Mouse (Mus musculus) limb, embryonic 15.5 days (tissue): ENCODE data around the gene Ino80d. TPM values are rescaled to one million over a fixed set of nuclear protein-coding genes. Genes with fewer than 3 reads are reported as not detected.

Experiments
- ATAC-seq: fragments of 200-750 bp; cut with Nextera tagmentation; 2 replicates; pipeline ENCODE4 v1.8.0; 2017; ENCODE audit warnings: low read depth, moderate TSS enrichment; ENCODE audit not compliant: insufficient number of reproducible peaks, low FRiP score, low TSS enrichment
- H3K27ac ChIP-seq: fragments of 300-500 bp; sonication (generic); 2 replicates; pipeline ENCODE4 v1.5.1; 2015; ENCODE audit warnings: moderate library complexity, mild to moderate bottlenecking, inconsistent platforms
- H3K27me3 ChIP-seq: fragments of 300-500 bp; sonication (generic); 2 replicates; pipeline ENCODE4 v1.6.1; 2015; ENCODE audit warnings: inconsistent platforms
- H3K36me3 ChIP-seq: fragments of 300-500 bp; sonication (generic); 2 replicates; pipeline ENCODE4 v1.6.1; 2015; ENCODE audit warnings: inconsistent platforms
- H3K4me1 ChIP-seq: fragments of 300-500 bp; sonication (generic); 2 replicates; pipeline ENCODE4 v1.6.1; 2015; ENCODE audit warnings: inconsistent platforms
- H3K4me2 ChIP-seq: fragments of 300-500 bp; sonication (generic); 2 replicates; pipeline ENCODE4 v1.6.1; 2015; ENCODE audit warnings: mild to moderate bottlenecking, inconsistent platforms
- H3K4me3 ChIP-seq: fragments of 300-500 bp; sonication (generic); 2 replicates; pipeline ENCODE4 v1.5.1; 2015; ENCODE audit warnings: mild to moderate bottlenecking, inconsistent platforms
- H3K9ac ChIP-seq: fragments of 300-500 bp; sonication (generic); 2 replicates; pipeline ENCODE4 v1.6.1; 2015; ENCODE audit warnings: inconsistent platforms
- H3K9me3 ChIP-seq: fragments of 300-500 bp; sonication (generic); 2 replicates; pipeline ENCODE4 v1.6.1; 2016; ENCODE audit warnings: inconsistent platforms
- WGBS: fragments of 180-500 bp; shearing (Covaris S2); methylation state at CpG from one replicate; pipeline ENCODE4 v1.1.7; 2015; 5-methylcytosine and 5-hydroxymethylcytosine counted together
- polyA plus RNA-seq: library from polyadenylated mRNA; unstranded; fragments of >200 nt; fragmentation: Nextera tagmentation; extraction: Ambion mirVana; gene quantifications from 2 replicates; pipeline ENCODE4 v1.2.1, GENCODE M21; 2015

Ino80d gene
- polyA plus RNA-seq, 1 experiment from 2014 or later: 11.3 TPM

DNA sequence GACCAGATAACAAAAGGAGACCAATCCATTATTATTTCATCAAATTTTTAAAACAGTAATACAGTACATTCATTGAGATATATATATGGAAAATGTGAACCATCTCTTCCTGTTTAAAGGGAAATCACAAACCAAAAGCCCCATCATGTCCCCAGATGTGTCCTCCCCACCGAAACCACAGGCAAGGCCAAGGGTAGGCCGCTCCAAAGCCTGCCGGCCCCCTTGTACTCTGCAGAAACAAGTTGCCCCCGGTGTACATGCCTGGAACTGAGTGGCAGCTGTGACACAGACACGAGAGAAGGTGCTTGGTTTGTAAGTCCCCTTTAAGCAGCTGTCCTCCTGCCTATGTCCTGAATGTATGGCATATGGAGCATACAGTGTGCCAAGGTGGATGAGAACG lies 66.5 kb downstream of the Ino80d start:
- no peak overlapping the region for H3K27ac ChIP-seq
- H3K4me3 ChIP-seq: no peak overlapping the region
- H3K36me3 ChIP-seq: peaks cover 22% of the 10 kb centered on the region
- H3K4me2 ChIP-seq: no peak overlapping the region
- no peaks in the 10 kb centered on the region for H3K9me3 ChIP-seq
- no peak overlapping the region for H3K9ac ChIP-seq
- ATAC-seq: no peak
- WGBS: 88% methylated on average over 6 of the region's 6 CpGs
- no peaks in the 10 kb centered on the region for H3K27me3 ChIP-seq
- H3K4me1 ChIP-seq: no peaks in the 10 kb centered on the region

DNA sequence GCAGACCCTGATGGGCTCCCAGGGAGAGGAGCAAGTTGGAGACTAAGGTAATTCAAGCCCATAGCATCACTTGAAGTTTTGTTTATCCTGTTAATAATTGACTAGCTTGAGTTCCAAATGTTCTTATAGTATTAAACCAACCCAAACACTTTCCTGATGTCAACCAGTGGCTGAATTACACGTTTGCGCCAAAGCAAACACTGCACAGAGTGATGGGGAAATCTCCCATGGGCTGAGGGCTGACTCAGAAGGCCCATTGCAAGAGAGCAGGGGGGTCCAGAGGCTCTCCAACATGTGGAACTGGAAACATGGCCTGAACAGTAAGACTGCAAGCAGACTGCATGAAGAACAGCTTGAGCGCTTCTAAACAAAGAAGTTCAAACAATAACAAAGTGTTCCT lies 81.5 kb downstream of the Ino80d start:
- Histone ChIP-seq H3K4me3 (no peak overlapping the region), H3K36me3 (no peaks in the 10 kb centered on the region), H3K27ac (no peak overlapping the region), H3K4me1 (no peaks in the 10 kb centered on the region), H3K9ac (no peak overlapping the region), H3K4me2 (no peak overlapping the region), H3K9me3 (no peaks in the 10 kb centered on the region), H3K27me3 (no peaks in the 10 kb centered on the region)
- WGBS: 84% methylated on average over 3 of the region's 3 CpGs
- no peak for ATAC-seq

- H3K36me3 ChIP-seq: no peaks in the 10 kb centered on the region
- H3K27me3 ChIP-seq: no peaks in the 10 kb centered on the region
- no peaks in the 10 kb centered on the region for H3K4me1 ChIP-seq
- 53% methylated on average over 2 of the region's 2 CpGs for WGBS
- no peaks in the 10 kb centered on the region for H3K9me3 ChIP-seq
- no peak overlapping the region for H3K4me3 ChIP-seq
- H3K27ac ChIP-seq: no peak overlapping the region
- no peak for ATAC-seq
- no peak overlapping the region for H3K4me2 ChIP-seq
- no peak overlapping the region for H3K9ac ChIP-seq
Measured at GRCm38 (mm10) chr1:63019916-63020315, 94.6 kb downstream of the Ino80d start.

DNA sequence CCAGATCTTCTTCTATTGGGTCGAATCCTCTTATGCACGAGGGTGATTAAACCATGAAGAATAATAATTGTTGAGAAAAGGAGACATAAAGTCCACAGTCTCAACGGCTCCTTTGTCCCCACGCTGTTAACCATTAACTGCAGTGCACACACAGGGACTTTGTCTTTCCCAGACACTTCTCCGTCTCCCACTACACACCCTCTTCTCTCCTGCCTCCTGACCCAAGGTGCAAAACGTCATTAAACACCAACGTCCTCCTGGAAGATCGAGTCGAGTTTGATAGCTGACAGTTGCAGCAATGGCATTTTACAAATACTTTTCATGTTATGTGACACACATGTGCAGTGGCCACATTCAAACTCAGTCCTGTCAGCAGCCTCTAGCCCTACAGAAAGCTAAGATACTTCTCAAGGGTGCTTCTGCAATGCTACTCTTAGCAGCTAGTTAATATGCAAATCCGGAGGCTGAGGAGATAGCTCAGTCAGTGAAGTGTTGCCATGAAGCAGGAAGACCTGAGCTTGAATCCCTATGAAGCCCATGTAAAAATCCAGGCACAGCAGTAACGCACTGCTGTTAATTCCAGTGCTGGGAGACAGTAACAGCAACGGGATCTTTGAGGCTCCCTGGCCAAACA lies 109.3 kb downstream of the Ino80d start:
- Histone ChIP-seq H3K4me1 (no peaks in the 10 kb centered on the region), H3K9ac (no peak overlapping the region), H3K27ac (no peak overlapping the region), H3K4me3 (no peak overlapping the region), H3K36me3 (no peaks in the 10 kb centered on the region), H3K27me3 (no peaks in the 10 kb centered on the region), H3K9me3 (no peaks in the 10 kb centered on the region), H3K4me2 (no peak overlapping the region)
- 53% methylated on average over 12 of the region's 12 CpGs for whole genome bisulfite sequencing
- ATAC-seq: no peak

DNA sequence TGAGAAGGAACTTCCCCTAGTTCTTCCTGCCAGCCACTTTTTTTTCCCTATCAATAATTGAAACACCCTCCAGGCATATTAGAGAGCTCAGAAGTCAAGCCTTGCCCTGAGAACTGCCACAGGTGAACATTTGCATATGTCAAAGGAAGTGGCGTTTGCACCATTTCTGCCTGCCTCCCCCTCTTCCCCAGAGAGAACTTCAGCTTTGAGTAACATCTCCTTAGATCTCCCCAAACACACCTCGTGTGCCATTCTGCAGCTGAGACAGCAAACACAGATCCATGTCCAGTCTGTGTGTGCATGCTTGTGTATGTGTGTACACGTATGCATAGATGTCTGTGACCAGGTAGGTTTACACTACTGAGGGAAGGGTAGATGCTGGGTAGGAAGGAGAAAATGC lies 112.6 kb downstream of the Ino80d start:
- Histone ChIP-seq H3K4me1 (no peaks in the 10 kb centered on the region), H3K4me3 (no peak overlapping the region), H3K27ac (no peak overlapping the region), H3K9me3 (no peaks in the 10 kb centered on the region), H3K4me2 (no peak overlapping the region), H3K36me3 (no peaks in the 10 kb centered on the region), H3K27me3 (no peaks in the 10 kb centered on the region), H3K9ac (no peak overlapping the region)
- no peak for ATAC-seq
- WGBS: 62% methylated on average over 3 of the region's 3 CpGs

DNA sequence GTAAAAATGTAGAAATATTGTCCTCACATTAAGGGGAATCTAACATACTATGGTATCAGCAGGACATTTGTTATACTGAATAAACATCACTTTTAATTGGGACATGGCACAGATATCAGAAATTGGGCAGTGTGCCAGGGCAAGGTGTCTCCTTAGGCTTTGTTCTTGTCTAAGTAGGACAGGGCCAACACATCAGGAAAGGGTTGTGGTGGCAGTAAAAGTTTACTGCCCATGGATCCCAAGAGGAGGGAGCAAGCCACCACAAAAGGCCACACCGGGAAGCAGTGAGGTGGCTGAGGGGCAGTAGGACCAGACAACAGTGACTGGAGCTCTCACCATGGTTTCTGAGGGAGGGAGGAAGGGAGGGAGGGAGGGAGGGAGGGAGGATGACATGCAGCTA lies 121.1 kb downstream of the Ino80d start:
- ATAC-seq: no peak
- no peaks in the 10 kb centered on the region for H3K9me3 ChIP-seq
- WGBS: 33% methylated on average over 1 of the region's 1 CpGs

DNA sequence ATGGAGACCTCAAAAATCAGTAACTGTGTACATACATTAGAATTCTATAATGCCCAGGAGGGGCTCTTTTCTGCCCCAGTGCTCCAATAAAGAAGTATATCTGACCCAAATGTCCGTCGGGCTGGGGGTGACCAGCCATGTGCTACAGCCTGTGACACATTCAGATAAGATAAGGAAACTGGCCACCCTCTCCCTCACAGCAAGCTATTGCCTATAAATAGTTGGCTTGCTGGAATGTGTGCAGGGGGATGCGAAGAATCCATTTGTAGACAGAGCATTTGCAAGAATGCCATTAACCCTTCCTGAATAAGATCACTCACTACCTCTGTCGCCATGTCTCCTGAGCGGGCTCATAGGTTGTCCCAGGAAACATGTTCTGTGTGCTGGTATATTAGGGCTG lies 121.8 kb downstream of the Ino80d start:
- no peak overlapping the region for H3K27ac ChIP-seq

More for the DNA sequence above, 121.1 kb downstream of the Ino80d start:
- no peak overlapping the region for H3K9ac ChIP-seq
- H3K36me3 ChIP-seq: no peaks in the 10 kb centered on the region
- no peak overlapping the region for H3K27ac ChIP-seq
- H3K4me3 ChIP-seq: no peak overlapping the region
- no peaks in the 10 kb centered on the region for H3K27me3 ChIP-seq
- H3K4me1 ChIP-seq: no peaks in the 10 kb centered on the region
- no peak overlapping the region for H3K4me2 ChIP-seq

DNA sequence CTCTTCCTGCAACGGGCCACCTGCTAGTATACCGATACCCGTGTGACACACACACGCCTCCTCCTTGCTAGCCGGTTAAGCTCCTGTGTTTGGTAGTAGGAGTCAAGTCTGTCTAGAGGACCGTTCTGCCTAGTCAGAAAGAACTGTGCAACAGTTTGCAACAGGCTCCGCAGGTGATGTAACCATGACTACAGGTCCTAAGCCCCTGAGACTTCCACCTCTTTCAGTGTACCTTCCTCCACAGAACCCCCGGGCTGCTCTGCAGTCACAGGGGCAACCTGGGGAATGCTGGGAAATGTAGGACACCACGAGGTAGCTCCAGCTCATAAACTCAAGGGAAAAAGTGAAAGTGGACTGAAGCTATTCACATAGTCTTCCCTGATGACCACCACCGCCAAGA lies 123.4 kb downstream of the Ino80d start:
- 78% methylated on average over 10 of the region's 10 CpGs for WGBS
- ATAC-seq: no peak
- Histone ChIP-seq H3K27ac (no peak overlapping the region), H3K9ac (no peak overlapping the region), H3K4me3 (no peak overlapping the region), H3K36me3 (no peaks in the 10 kb centered on the region), H3K9me3 (no peaks in the 10 kb centered on the region), H3K4me1 (no peaks in the 10 kb centered on the region), H3K4me2 (no peak overlapping the region), H3K27me3 (no peaks in the 10 kb centered on the region)

More for the DNA sequence above, 121.8 kb downstream of the Ino80d start:
- H3K4me3 ChIP-seq: no peak overlapping the region
- no peaks in the 10 kb centered on the region for H3K4me1 ChIP-seq
- no peak overlapping the region for H3K4me2 ChIP-seq
- no peaks in the 10 kb centered on the region for H3K36me3 ChIP-seq
- ATAC-seq: no peak
- H3K27me3 ChIP-seq: no peaks in the 10 kb centered on the region
- H3K9me3 ChIP-seq: no peaks in the 10 kb centered on the region
- H3K9ac ChIP-seq: no peak overlapping the region
- WGBS: 77% methylated on average over 5 of the region's 5 CpGs

DNA sequence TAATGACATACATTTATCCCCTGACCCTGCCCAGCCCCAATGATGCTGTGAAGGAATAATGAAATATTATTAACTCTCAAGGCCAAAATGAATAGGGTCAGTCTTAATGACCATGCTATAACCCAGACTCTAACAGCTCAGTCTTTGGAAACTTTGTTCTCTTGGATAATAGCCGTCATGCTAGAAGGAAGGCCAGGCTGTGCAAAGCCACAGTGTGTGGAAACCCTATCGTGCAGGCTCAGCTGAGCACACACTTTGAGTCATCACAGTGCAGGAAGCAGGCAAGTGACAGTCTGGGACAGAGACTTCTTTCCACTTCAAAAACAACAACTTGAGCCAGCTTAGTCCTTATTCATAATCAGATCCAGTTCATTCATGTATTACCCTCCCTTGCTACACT lies 126.9 kb downstream of the Ino80d start:
- H3K36me3 ChIP-seq: no peaks in the 10 kb centered on the region
- WGBS: 72% methylated on average over 2 of the region's 2 CpGs
- no peak for ATAC-seq
- H3K4me3 ChIP-seq: no peak overlapping the region
- H3K4me2 ChIP-seq: no peak overlapping the region
- no peak overlapping the region for H3K27ac ChIP-seq
- H3K9me3 ChIP-seq: no peaks in the 10 kb centered on the region
- H3K4me1 ChIP-seq: no peaks in the 10 kb centered on the region
- no peaks in the 10 kb centered on the region for H3K27me3 ChIP-seq
- no peak overlapping the region for H3K9ac ChIP-seq

DNA sequence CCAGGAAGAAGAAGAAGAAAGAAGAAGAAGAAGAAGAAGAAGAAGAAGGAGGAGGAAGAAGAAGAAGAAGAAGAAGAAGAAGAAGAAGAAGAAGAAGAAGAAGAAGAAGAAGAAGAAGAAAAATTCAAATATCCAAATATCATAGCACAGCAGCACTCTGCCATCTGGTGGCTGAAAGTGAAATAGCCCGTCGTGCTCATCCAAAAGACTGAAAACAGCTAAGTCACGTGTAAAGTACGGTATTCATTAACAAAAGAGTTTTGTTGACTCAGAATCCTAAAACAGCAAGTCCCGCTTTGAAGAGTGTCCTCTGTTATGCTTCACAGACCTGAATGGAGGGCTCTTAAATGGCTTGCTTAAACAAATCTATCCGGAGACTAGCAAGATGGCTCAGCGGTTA lies 128.2 kb downstream of the Ino80d start:
- Histone ChIP-seq H3K27ac (no peak overlapping the region), H3K9ac (no peak overlapping the region), H3K9me3 (no peaks in the 10 kb centered on the region), H3K36me3 (no peaks in the 10 kb centered on the region), H3K4me3 (no peak overlapping the region; the same call in 1 of the 2 replicates), H3K4me1 (no peaks in the 10 kb centered on the region), H3K27me3 (no peaks in the 10 kb centered on the region), H3K4me2 (0 out of 2 replicates have a peak overlapping the region, but pooled peaks have one; percentile 17)
- no peak for ATAC-seq
- WGBS: 20% methylated on average over 7 of the region's 7 CpGs

DNA sequence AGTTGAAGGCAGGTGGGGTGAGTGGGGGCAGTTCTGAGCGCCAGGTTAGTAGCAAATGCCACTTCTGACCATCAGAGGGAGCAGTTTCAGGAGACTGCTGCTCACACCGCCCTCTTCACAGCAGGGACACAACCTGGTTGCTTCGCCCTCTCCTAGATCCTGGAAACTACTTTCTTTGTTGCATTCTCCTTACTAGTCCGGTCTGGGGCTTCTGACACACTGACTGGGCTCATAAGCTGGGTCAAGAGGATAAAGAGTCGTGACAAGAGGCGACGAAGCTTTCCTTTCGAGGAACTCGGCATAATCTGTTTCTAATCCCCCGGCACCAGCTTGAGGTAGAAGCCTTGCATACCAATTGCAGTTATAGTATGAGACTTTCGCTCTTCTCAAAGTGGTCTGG lies 129.9 kb downstream of the Ino80d start:
- Histone ChIP-seq H3K9me3 (no peaks in the 10 kb centered on the region), H3K36me3 (no peaks in the 10 kb centered on the region), H3K4me3 (peak overlapping the region; percentile 24), H3K27me3 (no peaks in the 10 kb centered on the region), H3K4me2 (peak overlapping the region; percentile 34), H3K27ac (no peak overlapping the region), H3K9ac (no peak overlapping the region), H3K4me1 (no peaks in the 10 kb centered on the region)
- 33% methylated on average over 11 of the region's 11 CpGs for WGBS
- ATAC-seq: no peak

DNA sequence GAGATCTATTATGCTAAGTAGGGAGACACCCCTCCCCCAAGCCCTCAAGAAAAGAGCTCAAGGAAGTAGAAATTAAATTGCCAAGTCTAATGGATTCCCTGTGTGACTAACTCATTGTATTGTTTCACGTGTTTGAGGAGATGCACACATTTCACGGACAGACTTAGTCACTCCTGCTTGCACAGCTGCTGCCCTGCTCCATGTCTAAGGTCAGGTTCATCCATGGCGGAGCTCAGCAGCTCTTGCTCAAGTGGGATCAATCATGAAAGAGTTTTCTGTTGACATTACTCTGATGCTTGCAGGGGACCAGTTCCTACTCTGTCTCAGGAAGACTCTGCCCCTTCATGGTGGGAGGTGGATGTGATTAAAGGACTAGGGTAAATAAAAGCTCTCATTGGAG lies 137.7 kb downstream of the Ino80d start:
- H3K9ac ChIP-seq: no peak overlapping the region
- no peaks in the 10 kb centered on the region for H3K36me3 ChIP-seq
- no peaks in the 10 kb centered on the region for H3K9me3 ChIP-seq
- 67% methylated on average over 3 of the region's 3 CpGs for WGBS
- H3K27me3 ChIP-seq: no peaks in the 10 kb centered on the region
- H3K4me1 ChIP-seq: no peaks in the 10 kb centered on the region
- H3K27ac ChIP-seq: no peak overlapping the region
- no peak overlapping the region for H3K4me3 ChIP-seq
- no peak overlapping the region for H3K4me2 ChIP-seq
- no peak for ATAC-seq

GRCm38 (mm10) chr1:62966885-62967284 lies 147.6 kb downstream of the Ino80d start:
- no peak overlapping the region for H3K27ac ChIP-seq
- 26% methylated on average over 5 of the region's 5 CpGs for WGBS
- H3K4me2 ChIP-seq: no peak overlapping the region

More at GRCm38 (mm10) chr1:62966885-62967284, 147.6 kb downstream of the Ino80d start:
- no peaks in the 10 kb centered on the region for H3K9me3 ChIP-seq
- no peak for ATAC-seq
- no peaks in the 10 kb centered on the region for H3K36me3 ChIP-seq
- H3K27me3 ChIP-seq: no peaks in the 10 kb centered on the region
- no peak overlapping the region for H3K9ac ChIP-seq
- no peak overlapping the region for H3K4me3 ChIP-seq
- peaks cover 3% of the 10 kb centered on the region for H3K4me1 ChIP-seq
